1 mouse cellular context compared by ENCODE assay signal in the genomic region with DNA sequence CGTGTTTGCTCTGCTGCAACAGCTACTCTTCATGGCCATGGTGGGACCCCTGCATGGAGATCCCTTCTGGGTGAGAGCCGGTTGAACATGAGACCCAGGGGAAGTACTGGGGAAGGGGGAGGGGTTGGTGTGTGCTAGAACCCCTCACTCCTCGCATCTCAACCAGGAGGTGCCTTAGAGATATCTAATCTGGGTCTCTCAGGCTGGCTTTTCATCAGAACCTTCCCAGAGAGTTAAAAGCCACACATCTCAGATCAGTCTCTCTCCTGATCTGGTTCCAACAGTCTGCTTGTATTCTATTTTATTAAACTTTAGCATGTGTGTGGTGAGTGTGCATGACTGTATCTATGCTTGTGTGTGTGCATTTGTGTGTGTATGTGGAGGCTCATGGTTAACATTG.
TF ChIP-seq lines count a peak whose summit lies in the region.

No protein-coding gene starts in this region.

TF ChIP-seq in MEL, 35 proteins besides CTCF, POLR2A, EP300 and RAD21:
- TF ChIP-seq TCF12 (IDR thresholded peaks at IDR 0.05; ENCODE audit: low read depth, low read length) = peak; percentile 81
- TF ChIP-seq NELFE (IDR thresholded peaks at IDR 0.05; ENCODE audit: low read depth, low read length) = no peak
- no peak for TF ChIP-seq MYB (IDR thresholded peaks at IDR 0.05; ENCODE audit: low read depth, low read length)
- peak; percentile 35; the same call in 1 of the 2 replicates for TF ChIP-seq TAL1 (IDR thresholded peaks at IDR 0.05; ENCODE audit: low read length)
- TF ChIP-seq SMC3 (IDR thresholded peaks at IDR 0.05; ENCODE audit: low read depth, low read length) = no peak
- TF ChIP-seq GATA1 (IDR thresholded peaks at IDR 0.05; ENCODE audit: low read depth, low read length) = peak; percentile 43; the same call in 1 of the 2 replicates
- peak; percentile 32; the same call in 1 of the 2 replicates for TF ChIP-seq SIN3A (IDR thresholded peaks at IDR 0.05; ENCODE audit: low read length)
